Mouse (Mus musculus) midbrain, embryonic 16.5 days (tissue): ENCODE measurements around the gene Alyref2. TPM values are rescaled to one million over a fixed set of nuclear protein-coding genes. Genes with fewer than 3 reads are reported as not detected.

ENCODE experiments used
- ATAC-seq: fragments of 200-750 bp; cut with Nextera tagmentation; 2 replicates; pipeline ENCODE4 v1.8.0; 2017; ENCODE audit warnings: moderate TSS enrichment
- H3K27ac ChIP-seq: fragments of 300-500 bp; sonication (generic); 2 replicates; pipeline ENCODE4 v1.5.1; 2014; ENCODE audit warnings: mild to moderate bottlenecking, low read length, mixed read lengths
- H3K27me3 ChIP-seq: fragments of 300-500 bp; sonication (generic); 2 replicates; pipeline ENCODE4 v1.6.1; 2014; ENCODE audit warnings: low read depth, low read length, mixed read lengths; ENCODE audit not compliant: control insufficient read depth, insufficient read depth
- H3K36me3 ChIP-seq: fragments of 300-500 bp; sonication (generic); 2 replicates; pipeline ENCODE4 v1.6.1; 2014; ENCODE audit warnings: mild to moderate bottlenecking, low read length, moderate library complexity, mixed read lengths; ENCODE audit not compliant: control insufficient read depth, insufficient read depth
- H3K4me1 ChIP-seq: fragments of 300-500 bp; sonication (generic); 2 replicates; pipeline ENCODE4 v1.6.1; 2014; ENCODE audit warnings: mild to moderate bottlenecking, low read length, mixed read lengths; ENCODE audit not compliant: control insufficient read depth, insufficient read depth
- H3K4me2 ChIP-seq: fragments of 300-500 bp; sonication (generic); 2 replicates; pipeline ENCODE4 v1.6.1; 2014; ENCODE audit warnings: mild to moderate bottlenecking, low read length, mixed read lengths
- H3K4me3 ChIP-seq: fragments of 300-500 bp; sonication (generic); 2 replicates; pipeline ENCODE4 v1.5.1; 2014; ENCODE audit warnings: low read depth, mild to moderate bottlenecking, low read length, moderate library complexity, mixed read lengths
- H3K9ac ChIP-seq: fragments of 300-500 bp; sonication (generic); 2 replicates; pipeline ENCODE4 v1.6.1; 2014; ENCODE audit warnings: low read depth, low read length, mixed read lengths
- H3K9me3 ChIP-seq: fragments of 300-500 bp; sonication (generic); replicated peaks from 2 replicates; pipeline ENCODE4 v1.6.1; 2014; ENCODE audit warnings: mild to moderate bottlenecking, low read length, mixed read lengths; ENCODE audit not compliant: control insufficient read depth, poor library complexity, severe bottlenecking
- WGBS: fragments of 180-500 bp; shearing (Covaris S2); extraction: QIAGEN DNeasy Blood & Tissue Kit; methylation state at CpG from one replicate; pipeline ENCODE4 v1.1.7; 2014; 5-methylcytosine and 5-hydroxymethylcytosine counted together
- polyA plus RNA-seq: library from polyadenylated mRNA; unstranded; fragments of >200 nt; fragmentation: Nextera tagmentation; extraction: Ambion mirVana; gene quantifications from 2 replicates; pipeline ENCODE4 v1.2.1, GENCODE M21; 2015

The Alyref2 gene
- polyA plus RNA-seq, 1 experiment from 2014 or later = 35.9 TPM

DNA sequence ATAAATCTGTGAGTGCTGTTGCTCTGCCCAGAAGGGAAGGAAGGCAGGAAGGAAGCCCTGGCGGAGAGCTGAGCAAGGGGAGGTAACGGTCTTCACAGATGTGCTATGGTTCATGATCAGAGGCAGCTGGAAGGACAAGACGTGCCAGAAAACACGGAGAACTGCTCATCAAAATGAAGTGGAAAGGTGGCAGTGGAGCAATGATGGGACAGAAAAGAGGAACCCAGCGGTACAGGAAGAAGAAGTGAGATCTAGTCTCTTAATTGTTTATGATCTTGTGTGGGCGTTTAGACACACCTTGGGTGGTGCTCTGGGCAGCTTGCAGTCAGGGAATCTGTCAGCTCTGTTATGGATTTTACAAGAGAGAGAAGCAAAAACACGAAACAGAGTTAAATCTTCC is 48.0 kb downstream of the Alyref2 start:
- Histone ChIP-seq H3K4me3 (no peak overlapping the region), H3K27me3 (no peaks in the 10 kb centered on the region), H3K4me1 (no peaks in the 10 kb centered on the region), H3K27ac (no peak overlapping the region), H3K9me3 (no peaks in the 10 kb centered on the region), H3K9ac (no peak overlapping the region), H3K4me2 (no peak overlapping the region), H3K36me3 (no peaks in the 10 kb centered on the region)
- WGBS = 87% methylated on average over 7 of the region's 7 CpGs
- no peak for ATAC-seq

DNA sequence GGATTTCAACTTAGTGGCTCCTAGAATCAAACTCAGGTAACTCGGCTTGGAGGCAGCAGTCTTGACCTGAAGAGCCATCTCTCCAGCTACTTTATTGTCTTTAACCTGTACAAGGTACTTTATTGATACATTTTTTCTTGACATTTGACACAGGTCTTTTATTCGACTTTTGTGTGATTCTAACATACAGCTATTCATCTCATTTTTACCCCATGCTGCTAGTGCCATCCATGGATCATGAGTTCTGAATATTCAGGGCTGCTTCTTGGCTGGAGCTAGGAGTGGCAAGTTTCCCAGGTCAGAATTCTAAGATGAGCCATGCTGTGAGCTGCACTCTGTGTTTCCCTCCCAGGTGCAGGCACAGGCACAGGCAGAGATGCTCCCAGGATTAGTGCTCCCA is 49.0 kb downstream of the Alyref2 start:
- Histone ChIP-seq H3K27ac (no peak overlapping the region), H3K9ac (no peak overlapping the region), H3K9me3 (no peaks in the 10 kb centered on the region), H3K27me3 (no peaks in the 10 kb centered on the region), H3K4me1 (no peaks in the 10 kb centered on the region), H3K4me3 (no peak overlapping the region), H3K4me2 (no peak overlapping the region), H3K36me3 (no peaks in the 10 kb centered on the region)
- 79% methylated on average over 2 of the region's 2 CpGs for WGBS
- ATAC-seq = no peak

DNA sequence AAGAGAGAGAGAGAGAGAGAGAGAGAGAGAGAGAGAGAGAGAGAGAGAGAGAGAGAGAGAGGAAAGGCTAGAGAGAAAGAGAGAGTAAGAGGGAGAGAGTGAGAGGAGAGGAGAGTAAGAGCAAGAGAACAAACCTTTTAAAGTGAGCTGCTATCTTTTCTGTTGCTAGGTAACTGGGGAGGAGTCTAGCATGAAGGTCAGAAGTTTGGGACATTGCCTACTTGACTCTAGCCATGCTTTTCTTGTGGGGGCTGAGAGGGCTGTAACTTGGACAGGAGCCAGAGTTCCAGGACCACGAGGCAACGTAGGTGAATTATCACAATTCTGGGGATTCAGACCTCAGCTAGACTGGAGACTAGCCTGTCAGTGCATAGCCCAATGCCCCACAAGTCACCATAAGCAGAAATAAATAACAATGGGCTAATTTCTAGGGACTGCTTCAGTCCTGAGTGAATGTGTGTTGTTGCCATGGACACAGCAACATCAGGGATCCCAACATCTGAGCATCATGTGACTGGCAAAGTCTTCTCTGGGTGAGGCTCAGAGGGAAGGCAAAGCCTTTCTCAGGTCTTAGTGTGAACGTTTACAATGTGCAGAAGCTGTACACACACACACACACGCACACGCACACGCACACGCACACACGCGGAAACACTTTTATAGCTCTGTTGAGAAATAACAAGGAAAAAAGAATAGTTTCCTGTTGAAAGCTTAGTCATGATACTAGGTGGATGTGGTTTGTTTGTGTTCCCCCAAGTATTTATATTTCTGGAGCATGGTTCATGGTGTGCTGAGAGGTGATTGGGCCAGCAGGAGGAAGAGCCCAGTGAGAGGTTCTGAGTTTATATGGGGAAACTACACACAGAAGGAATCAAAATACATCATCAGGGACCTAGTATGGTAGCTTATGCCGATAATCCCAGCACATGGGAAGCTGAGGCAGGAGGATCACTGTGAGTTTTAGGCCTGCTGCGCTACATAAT is 50.4 kb downstream of the Alyref2 start:
- Histone ChIP-seq H3K9me3 (no peaks in the 10 kb centered on the region), H3K4me3 (no peak overlapping the region), H3K4me1 (no peaks in the 10 kb centered on the region), H3K36me3 (no peaks in the 10 kb centered on the region), H3K27me3 (no peaks in the 10 kb centered on the region), H3K4me2 (no peak overlapping the region), H3K27ac (no peak overlapping the region), H3K9ac (no peak overlapping the region)
- peak; percentile 62; the same call in 1 of the 2 replicates for ATAC-seq
- WGBS = 82% methylated on average over 11 of the region's 11 CpGs

Other genes starting within 250 kb of the Alyref2 start
- 113 and 115 TPM in 2 replicates for gene B4galt3, start 233.2 kb upstream of the Alyref2 start, polyA plus RNA-seq
- gene Ppox, start 222.3 kb upstream of the Alyref2 start, polyA plus RNA-seq = 44.4 and 49.5 TPM in 2 replicates
- 105 and 112 TPM in 2 replicates for gene Usp21, start 215.5 kb upstream of the Alyref2 start, polyA plus RNA-seq
- gene Ufc1, start 208.5 kb upstream of the Alyref2 start, polyA plus RNA-seq = 105 and 116 TPM in 2 replicates
- 53.6 and 55.2 TPM in 2 replicates for gene Dedd, start 174.3 kb upstream of the Alyref2 start, polyA plus RNA-seq
- 53.8 and 56.9 TPM in 2 replicates for gene Nit1, start 157.8 kb upstream of the Alyref2 start, polyA plus RNA-seq
- gene Pfdn2, start 157.8 kb upstream of the Alyref2 start, polyA plus RNA-seq = 146 and 166 TPM in 2 replicates
- 4.3 and 4.6 TPM in 2 replicates for gene Klhdc9, start 142.7 kb upstream of the Alyref2 start, polyA plus RNA-seq
- 3.6 and 3.9 TPM in 2 replicates for gene Nectin4, start 133.4 kb upstream of the Alyref2 start, polyA plus RNA-seq
- gene Arhgap30, start 114.5 kb upstream of the Alyref2 start, polyA plus RNA-seq = 0.45 and 0.59 TPM in 2 replicates
- 197 and 201 TPM in 2 replicates for gene Usf1, start 92.2 kb upstream of the Alyref2 start, polyA plus RNA-seq
- gene Tstd1, start 84.6 kb upstream of the Alyref2 start, polyA plus RNA-seq = 6.2 and 7.6 TPM in 2 replicates
- 10.4 and 10.5 TPM in 2 replicates for gene F11r, start 65.9 kb upstream of the Alyref2 start, polyA plus RNA-seq
- not detected in 2 replicates for gene Itln1, start 31.8 kb downstream of the Alyref2 start, polyA plus RNA-seq
- not detected in 2 replicates for gene Cd244a, start 55.7 kb downstream of the Alyref2 start, polyA plus RNA-seq
- 0.11 and 0.14 TPM in 2 replicates for gene Ly9, start 103.9 kb downstream of the Alyref2 start, polyA plus RNA-seq
- not detected in 2 replicates for gene Slamf7, start 149.6 kb downstream of the Alyref2 start, polyA plus RNA-seq
- gene Cd48, start 178.5 kb downstream of the Alyref2 start, polyA plus RNA-seq = 0.57 and 1.0 TPM in 2 replicates